Mouse (Mus musculus) right cerebral cortex, postnatal 36 days (tissue): ENCODE results near the gene Dpy19l2.
A peak's percentile ranks its signal among the peaks of the same experiment; 100 is the strongest.
"Not testable (repeated sequence)": the region's sequence is repeated elsewhere in the genome, so short reads cannot be mapped to it uniquely, and the experiment has no call there.

Source experiments
- DNase-seq, 2 experiments: peaks; one replicate each; pipeline ENCODE4 v3.0.0; 2022; ENCODE audit warnings: low spot score in 2 of 2, mixed read lengths in 1 of 2

Gene Dpy19l2

GRCm38 (mm10) chr9:24695700-24696404, at the start of gene Dpy19l2:
Gene Dpy19l2, minus strand, starts transcription at chr9:24696293.
- peak; percentile 26 to 34 for DNase-seq

- DNase-seq = no peak
Measured at GRCm38 (mm10) chr9:24744958-24745357, 48.9 kb upstream of the Dpy19l2 start.

GRCm38 (mm10) chr9:24701246-24701645, 5.2 kb upstream of the Dpy19l2 start:
- DNase-seq = no peak

GRCm38 (mm10) chr9:24696405-24696778, 299 bp upstream of the Dpy19l2 start:
- no peak for DNase-seq

GRCm38 (mm10) chr9:24637341-24637740, 58.8 kb downstream of the Dpy19l2 start:
- DNase-seq = not testable (repeated sequence)

- no peak for DNase-seq
Measured at GRCm38 (mm10) chr9:24624896-24625295, 71.2 kb downstream of the Dpy19l2 start, which contains the start of gene Cypt4. Gene Cypt4, plus strand, starts transcription at chr9:24625196.

- DNase-seq = no peak
Measured at GRCm38 (mm10) chr9:24538159-24538558, 157.9 kb downstream of the Dpy19l2 start.

GRCm38 (mm10) chr9:24516575-24517139, 179.4 kb downstream of the Dpy19l2 start:
- peak; percentile 73 to 79 for DNase-seq

- no peak for DNase-seq
Measured at GRCm38 (mm10) chr9:24514078-24514469, 182.0 kb downstream of the Dpy19l2 start.

- DNase-seq = no peak
Measured at GRCm38 (mm10) chr9:24513290-24514077, 182.6 kb downstream of the Dpy19l2 start.

- DNase-seq = no peak
Measured at GRCm38 (mm10) chr9:24512121-24512539, 184.0 kb downstream of the Dpy19l2 start.

GRCm38 (mm10) chr9:24511371-24512120, 184.5 kb downstream of the Dpy19l2 start:
- DNase-seq = no peak

- no peak for DNase-seq
Measured at GRCm38 (mm10) chr9:24508880-24509279, 187.2 kb downstream of the Dpy19l2 start.
